Mouse (Mus musculus): ENCODE results near the gene AI597479.
"Not testable (repeated sequence)": the region's sequence is repeated elsewhere in the genome, so short reads cannot be mapped to it uniquely, and the experiment has no call there.

Gene AI597479

DNA sequence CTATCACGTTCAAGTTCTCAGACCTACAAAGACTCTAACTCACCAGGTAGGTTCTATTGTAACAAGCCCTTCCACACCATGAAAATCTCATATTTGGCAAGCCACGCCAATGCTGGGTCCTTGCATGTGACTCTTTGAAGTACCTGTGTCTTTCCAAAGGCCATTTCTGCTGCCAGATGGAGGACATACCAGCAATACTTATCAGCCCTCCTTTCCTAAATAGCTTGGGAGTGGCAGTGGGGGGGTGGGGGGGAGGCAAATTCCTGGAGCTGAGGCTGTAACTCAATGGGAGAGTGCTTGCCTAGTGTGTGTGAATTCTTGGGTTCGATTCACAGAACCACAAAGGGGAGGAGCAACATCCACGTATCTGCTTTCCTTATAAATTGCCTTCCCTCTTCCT, 26.2 kb downstream of the AI597479 start:
- DNase-seq (ENCODE audit: low spot score in 2 of 2), result no peak

DNA sequence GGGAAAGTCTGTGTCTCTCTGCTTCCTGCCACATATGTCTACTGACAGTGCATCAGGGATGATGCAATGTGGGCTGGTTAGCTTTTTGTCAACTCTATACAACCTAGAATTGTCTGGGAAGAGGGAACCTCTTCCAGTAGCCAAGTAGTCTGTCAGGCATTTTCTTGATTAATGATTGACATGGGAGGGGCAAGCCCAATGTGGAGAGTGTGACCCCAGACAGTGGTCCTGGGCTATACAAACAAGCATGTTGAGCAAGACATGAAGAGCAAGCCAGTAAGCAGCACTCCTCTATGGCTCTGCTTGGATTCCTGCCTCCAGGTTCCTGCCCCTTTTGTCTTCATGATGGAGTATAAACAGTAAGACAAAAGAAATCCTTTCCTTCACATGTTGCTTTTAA, 28.7 kb downstream of the AI597479 start:
- no peak for DNase-seq (ENCODE audit: low spot score in 2 of 2)

GRCm38 (mm10) chr1:43127820-43128610, 29.5 kb downstream of the AI597479 start:
- no peak for DNase-seq (ENCODE audit: low spot score in 2 of 2)

- no peak for DNase-seq (ENCODE audit: low spot score in 2 of 2)
Observed at GRCm38 (mm10) chr1:43130219-43130981, 31.9 kb downstream of the AI597479 start.

- DNase-seq (ENCODE audit: low spot score in 2 of 2), result no peak
Observed at GRCm38 (mm10) chr1:43131591-43131990, 33.1 kb downstream of the AI597479 start.

DNA sequence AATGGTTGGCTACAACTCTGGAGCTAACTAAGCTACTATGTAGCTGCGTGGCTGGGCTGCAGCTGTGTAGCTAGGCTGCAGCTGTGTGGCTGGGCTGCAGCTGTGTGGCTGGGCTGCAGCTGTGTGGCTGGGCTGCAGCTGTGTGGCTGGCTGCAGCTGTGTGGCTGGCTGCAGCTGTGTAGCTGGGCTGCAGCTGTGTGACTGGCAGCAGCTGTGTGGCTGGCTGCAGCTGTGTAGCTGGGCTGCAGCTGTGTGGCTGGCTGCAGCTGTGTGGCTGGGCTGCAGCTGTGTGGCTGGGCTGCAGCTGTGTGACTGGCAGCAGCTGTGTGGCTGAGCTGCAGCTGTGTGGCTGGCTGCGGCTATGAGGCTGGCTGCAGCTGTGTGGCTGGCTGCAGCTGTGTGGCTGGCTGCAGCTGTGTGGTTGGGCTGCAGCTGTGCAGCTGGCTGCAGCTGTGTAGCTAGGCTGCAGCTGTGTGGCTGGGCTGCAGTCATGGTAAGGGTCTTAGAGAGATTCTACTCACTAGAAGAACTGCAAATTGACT, 38.0 kb downstream of the AI597479 start:
- not testable (repeated sequence) for DNase-seq (ENCODE audit: low spot score in 2 of 2)

GRCm38 (mm10) chr1:43137334-43137733, 38.8 kb downstream of the AI597479 start:
- no peak for DNase-seq (ENCODE audit: low spot score in 2 of 2)

DNA sequence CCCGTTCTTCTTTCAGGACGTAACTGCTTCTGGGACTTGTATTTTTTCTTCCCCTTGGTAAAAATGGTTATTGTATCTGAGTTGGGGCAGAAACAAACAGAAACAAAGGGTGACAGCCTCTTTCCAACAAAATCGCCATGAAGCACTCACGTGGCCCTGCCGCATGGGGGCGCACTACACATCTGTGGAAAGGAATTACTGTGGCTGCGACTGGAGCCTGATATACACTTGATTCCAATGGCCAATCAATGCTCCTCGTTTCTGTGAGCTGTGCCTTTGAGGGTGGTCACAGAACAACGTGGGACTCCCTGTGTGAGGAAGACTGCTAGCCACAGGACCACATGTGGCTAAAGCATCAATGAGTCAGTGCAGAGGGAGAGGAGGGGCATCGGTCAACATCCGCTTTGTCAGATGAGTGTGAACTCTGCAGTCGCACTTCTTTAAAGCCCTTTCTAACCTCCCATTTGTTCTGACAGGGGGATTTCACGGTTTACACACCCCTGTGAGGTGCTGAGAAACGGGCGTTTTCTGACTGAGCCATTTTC, 39.8 kb downstream of the AI597479 start:
- DNase-seq (ENCODE audit: low spot score in 2 of 2), result no peak

DNA sequence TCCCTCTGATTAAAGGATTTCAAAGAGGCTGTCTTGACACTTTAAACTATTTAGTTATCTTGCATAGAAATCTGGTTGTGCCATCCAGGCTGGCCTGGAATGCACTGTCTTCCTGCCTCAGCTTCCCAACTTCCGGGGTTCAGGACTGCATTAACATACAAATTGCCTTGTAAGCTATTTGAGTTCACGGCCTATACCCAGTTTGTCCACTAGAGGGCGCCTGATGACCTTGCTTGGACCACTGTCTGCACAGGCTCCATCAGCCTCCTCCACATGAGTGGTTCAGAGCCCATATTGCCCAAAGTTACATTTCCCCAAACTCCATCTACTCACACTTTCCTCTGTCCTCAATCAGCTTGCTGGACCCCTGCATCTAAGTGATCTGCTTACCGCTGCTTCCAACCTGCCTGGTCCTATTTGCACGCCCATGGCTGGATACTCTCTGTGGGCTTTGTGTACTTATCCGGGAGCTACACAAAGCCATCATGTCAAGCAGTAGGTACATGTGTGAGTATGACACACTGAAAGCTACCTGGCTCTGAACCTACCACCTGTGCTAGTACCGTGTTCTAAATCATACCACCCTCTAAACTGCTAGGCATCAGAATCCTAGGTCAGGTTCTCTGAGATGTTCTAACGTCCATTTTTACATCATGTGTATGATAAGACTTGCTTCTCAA, 41.2 kb downstream of the AI597479 start:
- peak; percentile 47 to 83 for DNase-seq (ENCODE audit: low spot score in 2 of 2)

GRCm38 (mm10) chr1:43141555-43141961, 43.0 kb downstream of the AI597479 start:
- DNase-seq (ENCODE audit: low spot score in 2 of 2), result no peak

DNA sequence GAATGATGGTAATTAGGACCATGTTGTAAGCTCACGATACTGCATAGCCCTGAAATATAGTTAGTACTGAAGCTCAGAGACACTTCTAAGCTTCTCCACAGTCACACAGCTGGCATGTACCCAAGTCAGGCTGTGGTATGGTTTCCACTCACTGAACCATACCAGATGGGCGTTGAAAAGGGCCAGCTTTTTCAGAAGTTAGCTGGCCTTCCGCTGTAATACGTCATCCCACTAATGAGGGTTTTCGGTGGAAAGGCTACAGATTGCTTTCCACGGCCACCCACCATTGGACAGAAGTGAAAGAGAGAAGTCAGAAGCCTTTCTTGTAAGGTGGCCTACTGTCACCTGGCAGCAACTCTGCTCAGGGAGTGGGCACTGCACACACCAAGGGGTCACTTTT, 44.3 kb downstream of the AI597479 start:
- DNase-seq (ENCODE audit: low spot score in 2 of 2), result no peak

GRCm38 (mm10) chr1:43143284-43143683, 44.8 kb downstream of the AI597479 start:
- no peak for DNase-seq (ENCODE audit: low spot score in 2 of 2)

GRCm38 (mm10) chr1:43143791-43144190, 45.3 kb downstream of the AI597479 start:
- DNase-seq (ENCODE audit: low spot score in 2 of 2), result no peak

DNA sequence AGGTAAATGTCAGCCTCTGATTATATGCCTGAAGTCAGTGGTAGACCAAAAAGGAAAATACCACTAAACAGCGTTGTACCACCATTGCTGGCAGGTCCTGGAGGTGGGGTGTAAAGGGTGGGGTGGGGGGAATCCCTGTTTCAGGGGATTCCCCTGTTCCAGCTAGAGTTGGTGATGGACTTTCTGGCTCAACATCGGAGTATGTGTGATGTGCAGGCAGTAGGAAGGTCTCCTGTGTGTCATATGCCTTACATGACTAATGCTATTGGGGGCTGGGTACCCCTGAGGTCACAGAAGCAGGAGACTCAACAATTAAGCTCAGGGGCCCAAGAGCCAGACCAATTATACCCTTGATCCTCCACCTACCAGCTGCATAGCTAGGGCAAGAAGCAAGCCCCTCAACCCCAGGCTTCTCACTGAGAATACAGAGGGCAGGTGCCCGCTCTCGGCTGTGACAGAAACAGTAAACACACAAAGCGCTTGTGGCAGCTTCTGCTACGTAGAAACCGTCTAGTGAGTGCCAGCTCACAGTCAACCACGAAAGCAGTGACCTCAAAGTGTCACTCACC, 45.9 kb downstream of the AI597479 start:
- no peak for DNase-seq (ENCODE audit: low spot score in 2 of 2)

DNA sequence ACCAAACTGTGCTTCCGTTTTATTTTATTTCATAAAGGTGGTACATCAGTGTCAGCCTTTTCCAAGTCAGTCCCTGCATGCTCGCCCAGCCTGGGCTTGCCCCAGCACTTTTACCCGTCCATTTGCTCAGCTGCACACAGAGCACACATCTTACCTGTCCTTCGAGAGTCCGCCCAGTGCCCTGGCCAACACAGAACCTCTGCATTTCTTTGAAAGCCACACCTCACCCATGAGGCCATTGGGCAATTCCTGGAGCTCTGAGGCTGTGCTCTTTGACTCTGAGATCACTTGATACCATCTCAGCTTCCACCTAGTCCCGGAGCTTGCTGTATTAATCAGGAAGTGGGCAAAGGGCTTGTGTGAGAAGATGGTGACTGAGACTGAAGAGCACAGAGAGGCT, 46.9 kb downstream of the AI597479 start:
- DNase-seq (ENCODE audit: low spot score in 2 of 2), result no peak

- DNase-seq (ENCODE audit: low spot score in 2 of 2), result no peak
Observed at GRCm38 (mm10) chr1:43147474-43147873, 49.0 kb downstream of the AI597479 start.

DNA sequence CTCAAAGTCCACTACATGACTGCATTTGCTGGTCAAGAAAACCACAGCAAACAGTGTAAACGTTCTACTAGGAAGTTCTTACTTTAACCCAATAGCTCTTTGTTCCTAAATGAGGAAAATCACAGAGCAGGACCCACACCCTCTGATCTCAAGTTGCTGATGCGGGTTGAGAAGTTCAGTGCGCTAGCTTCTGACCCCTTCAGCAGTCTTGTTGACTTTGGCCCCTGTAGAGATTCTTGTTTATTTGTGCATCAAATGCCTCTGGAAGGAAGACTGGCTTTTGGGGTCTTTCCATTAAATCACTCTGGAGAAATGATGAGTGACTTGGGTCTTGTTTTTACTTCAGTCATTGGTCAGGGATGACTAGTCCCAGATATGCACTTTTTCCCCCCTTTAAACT, 51.7 kb downstream of the AI597479 start:
- DNase-seq (ENCODE audit: low spot score in 2 of 2), result no peak

GRCm38 (mm10) chr1:43152626-43153025, 54.1 kb downstream of the AI597479 start:
- DNase-seq (ENCODE audit: low spot score in 2 of 2), result no peak

DNA sequence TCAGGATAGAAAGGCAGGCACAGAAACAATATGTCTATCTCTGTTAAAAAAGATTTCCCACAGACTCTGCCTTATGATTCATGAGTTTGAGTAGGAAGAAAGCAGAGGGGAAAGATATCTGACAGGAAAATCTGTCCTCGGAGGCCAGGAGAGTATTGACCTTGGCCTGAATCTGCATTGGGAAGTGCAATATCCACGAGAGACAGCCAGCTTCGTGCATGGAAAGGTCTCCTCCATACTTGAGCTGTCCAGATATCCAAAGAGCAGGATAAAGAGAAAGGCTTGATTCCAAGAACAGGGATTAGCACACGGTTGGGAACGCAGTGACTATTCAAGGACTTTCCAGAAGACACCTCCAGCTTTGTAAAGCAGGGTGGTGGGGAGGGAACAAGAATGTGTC, 55.0 kb downstream of the AI597479 start:
- DNase-seq (ENCODE audit: low spot score in 2 of 2), result no peak

DNA sequence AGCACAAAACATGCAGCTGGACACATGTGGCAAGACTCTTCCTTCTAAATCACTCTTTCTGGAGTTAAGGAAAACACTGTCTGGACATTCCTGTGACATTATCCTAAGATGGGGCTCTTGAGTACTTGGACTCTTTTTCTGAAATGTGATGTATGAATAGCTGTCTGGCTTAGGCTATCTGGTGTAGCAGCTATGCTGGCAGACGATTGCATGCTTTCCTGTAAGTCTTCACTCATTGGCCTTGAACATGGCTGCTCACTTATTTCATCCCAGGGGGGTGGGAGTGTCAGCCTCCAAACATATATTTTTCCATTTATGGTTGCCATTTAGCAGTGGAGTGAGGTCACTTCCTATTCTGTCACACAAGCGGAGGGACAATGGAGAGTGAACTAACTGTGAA, 56.0 kb downstream of the AI597479 start:
- DNase-seq (ENCODE audit: low spot score in 2 of 2), result no peak

DNA sequence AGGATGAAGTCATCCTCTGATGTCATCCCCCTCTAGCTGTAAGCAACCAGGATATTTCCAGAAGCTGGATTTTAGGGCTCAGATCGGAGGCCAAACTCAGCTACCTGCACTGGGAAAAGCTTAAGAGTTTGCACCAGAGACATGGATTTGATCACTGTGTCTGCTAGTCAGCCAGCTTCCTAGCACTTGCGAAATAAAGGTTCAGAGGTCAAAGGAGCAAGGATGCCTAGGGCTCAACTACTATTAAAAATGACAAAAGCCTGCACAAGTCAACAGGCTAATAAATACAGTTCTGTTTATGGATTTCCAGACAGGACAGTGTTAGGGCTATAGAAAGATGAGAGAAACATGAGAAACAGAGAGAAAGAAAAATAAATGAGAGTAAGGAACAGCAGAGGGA, 59.4 kb downstream of the AI597479 start:
- no peak for DNase-seq (ENCODE audit: low spot score in 2 of 2)

- DNase-seq (ENCODE audit: low spot score in 2 of 2), result no peak
Observed at GRCm38 (mm10) chr1:43159429-43159828, 60.9 kb downstream of the AI597479 start.
